Mouse (Mus musculus): ENCODE measurements around the gene Ptpn18.
A peak's percentile ranks its signal among the peaks of the same experiment; 100 is the strongest.
"Not testable (repeated sequence)": the region's sequence is repeated elsewhere in the genome, so short reads cannot be mapped to it uniquely, and the experiment has no call there.

Ptpn18 gene

GRCm38 (mm10) chr1:34468051-34468450, 8.5 kb downstream of the Ptpn18 start:
- DNase-seq, result no peak

DNA sequence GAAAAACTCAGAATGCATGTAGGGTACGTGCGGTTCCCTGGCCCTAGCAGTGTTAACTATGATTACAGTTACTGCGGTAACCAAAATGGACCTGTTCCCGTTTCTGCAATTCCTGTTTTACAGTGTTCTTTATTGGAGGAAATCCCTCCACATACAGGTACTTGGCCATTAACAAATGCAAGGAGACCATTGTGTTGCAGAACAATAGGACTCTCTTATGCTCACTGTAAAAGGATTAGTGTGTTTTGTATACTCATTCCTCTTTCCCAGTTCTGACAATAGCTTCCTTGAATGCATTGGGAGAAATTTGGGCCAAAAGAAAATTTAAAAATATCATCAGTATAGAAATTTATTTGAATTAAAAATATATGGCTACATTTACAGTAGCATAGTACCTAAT, 8.9 kb downstream of the Ptpn18 start:
- DNase-seq, result no peak

DNA sequence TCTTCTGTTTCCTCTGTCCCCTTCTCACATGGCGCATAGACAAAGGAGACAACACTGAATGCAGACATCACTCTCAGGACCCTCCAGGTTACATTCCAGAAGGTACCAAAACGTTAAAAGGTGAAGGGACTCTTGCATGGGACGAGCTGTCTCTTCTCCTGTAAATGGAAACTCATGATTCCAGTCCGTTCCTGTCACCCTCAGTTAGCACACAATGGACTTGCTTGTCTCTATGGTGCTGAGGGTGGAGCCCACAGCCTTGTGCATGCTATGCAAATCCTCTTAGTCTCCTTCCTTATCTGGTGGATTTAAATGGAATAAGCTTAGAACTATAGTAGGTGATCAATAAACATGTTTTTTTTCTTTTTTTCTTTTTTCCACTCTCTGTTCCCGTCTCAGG, 10.2 kb downstream of the Ptpn18 start:
- no peak for DNase-seq

DNA sequence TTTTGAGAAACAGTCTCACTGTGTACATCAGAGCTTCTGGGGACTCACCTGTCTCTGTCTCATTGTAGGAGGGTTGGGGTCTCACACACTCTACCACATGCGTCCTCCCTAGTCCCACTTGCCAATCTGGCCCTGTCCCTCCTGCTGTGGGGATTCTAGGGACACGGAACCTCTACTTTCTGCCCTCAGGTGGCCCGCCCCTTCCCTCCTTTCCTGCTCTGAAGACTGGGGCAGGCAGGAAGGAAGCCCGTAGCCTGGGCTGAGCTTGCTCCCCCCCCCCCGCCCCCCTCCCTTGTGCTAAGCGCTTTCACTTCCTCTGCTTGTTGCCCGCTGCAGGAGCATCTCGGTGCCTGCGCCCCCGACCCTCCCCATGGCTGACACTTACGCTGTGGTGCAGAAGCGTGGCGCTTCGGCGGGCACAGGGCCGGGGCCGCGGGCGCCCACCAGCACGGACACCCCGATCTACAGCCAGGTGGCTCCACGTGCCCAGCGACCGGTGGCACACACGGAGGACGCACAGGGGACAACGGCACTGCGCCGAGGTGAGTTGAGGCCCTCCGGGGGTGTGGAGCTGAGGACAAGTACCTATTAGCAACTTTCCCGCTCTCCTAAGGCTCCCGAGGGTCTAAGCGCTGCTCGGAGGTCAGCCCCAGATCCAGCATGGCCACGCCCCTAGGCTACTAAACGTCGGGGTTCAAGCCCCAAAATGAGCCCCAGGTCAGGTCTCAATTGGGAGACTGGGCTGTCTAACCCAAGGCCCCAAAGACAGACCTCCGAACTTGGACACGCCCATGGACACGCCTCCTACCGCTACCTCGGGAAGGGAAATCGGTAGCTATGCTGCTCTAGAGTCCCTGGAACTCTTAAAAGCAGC, 13.1 kb downstream of the Ptpn18 start:
- DNase-seq, result peak; percentile 27

DNA sequence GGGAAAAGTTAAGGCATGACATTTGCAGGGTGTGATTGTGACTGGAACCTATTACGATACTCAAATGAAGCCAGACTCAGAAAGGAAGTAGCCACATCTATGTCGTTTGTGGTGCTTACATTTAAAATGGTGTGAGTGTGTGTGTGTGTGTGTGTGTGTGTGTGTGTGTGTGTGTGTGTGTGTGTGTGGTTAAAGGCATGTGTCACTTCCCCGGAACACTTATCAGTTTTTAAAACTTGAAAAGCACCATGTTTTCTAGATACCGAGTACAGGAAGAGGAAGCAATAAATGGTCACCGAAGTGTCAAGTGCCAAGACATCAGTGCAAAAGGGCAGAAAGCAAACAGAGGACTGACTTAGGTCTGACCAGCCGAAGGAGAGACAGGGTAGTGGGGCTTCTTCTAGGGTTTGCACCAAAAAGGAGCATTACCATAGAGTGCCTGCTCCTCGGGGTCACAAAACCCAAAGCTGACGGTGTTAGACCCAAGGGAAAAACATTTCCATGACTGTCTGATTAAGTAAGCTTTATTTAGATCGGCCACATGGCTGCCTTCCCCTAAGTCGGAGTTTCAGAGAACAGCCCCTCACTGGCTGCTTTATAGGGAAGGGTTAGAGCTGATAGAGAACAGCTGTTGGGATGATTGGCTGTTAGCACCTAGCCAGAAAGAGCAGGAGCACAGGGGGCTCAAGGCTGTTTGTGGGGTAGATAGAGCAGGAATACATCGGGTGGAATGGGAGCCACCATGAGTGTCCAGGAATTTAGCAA, 19.5 kb downstream of the Ptpn18 start:
- DNase-seq, result no peak

DNA sequence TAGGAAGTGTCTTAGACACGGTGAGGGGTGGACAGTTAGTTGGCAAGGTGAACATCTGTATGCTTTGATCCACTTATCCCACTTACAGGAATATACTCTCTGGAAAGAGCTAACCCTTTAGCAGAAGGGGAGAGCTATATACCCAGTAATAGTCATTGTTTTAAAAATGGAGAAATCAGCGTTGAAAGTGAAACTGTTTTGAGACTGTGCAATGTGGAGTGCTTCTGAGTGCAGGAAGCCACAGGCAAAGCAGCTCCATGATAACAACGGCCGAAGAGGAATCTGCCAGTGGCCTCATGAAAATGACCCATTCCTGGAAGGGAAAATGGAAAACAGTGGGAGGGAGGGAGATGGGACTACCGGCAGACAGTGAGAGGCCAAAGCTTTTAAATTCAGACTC, 21.2 kb downstream of the Ptpn18 start:
- no peak for DNase-seq

DNA sequence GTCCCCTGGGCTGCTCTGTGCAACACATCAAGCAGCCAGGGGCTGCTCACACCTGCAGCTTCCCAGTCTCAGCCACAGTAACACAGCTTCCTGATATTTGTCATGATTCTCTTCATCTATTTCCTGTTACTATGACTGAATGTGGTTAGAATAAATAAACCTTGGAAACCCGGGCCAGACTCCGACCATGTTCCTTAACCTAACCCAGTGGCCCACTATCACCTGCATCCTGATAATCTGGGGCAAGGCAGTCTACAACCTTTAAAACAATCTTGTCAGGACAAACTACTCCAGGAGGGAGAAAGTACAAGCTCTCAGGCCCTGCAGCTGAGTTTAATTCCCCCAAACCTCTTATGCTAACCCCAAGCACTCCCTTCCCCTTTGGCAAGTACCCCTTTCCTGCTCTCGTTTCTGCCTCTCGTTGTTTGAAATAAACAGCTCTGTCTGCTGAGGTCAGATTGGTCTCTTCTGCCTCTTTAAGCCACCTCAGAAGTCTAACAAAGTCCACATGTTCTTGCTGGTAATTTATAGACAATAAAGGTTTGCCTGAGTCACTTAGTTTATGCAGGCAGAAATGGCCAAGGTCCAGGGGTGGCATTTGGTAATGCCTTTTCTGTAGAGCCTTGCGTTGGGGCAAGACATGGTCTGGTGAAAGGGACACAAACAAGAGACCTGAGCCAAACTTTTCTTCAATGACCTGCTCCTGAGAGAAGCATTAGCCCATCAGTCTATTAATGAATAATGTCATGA, 22.5 kb downstream of the Ptpn18 start:
- DNase-seq, result no peak

DNA sequence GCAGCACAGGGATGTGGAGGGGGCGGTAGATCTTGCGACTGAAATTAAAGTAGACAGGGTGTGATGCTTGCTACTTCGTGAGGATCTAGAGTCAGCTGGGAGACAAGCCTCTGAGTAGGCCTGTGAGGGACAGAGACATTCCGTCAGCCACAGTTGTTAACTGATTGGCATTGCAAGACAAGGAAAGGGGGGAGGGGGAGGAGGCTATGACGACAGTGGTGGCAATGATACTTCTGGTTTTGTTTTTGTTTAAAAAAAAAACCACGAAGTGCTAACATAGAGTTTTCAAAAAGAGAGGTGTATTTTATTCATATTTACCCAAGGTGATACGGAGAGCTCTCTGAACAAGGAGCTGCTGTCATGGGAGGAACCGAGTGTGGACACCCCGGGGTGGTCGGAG, 24.9 kb downstream of the Ptpn18 start:
- no peak for DNase-seq

DNA sequence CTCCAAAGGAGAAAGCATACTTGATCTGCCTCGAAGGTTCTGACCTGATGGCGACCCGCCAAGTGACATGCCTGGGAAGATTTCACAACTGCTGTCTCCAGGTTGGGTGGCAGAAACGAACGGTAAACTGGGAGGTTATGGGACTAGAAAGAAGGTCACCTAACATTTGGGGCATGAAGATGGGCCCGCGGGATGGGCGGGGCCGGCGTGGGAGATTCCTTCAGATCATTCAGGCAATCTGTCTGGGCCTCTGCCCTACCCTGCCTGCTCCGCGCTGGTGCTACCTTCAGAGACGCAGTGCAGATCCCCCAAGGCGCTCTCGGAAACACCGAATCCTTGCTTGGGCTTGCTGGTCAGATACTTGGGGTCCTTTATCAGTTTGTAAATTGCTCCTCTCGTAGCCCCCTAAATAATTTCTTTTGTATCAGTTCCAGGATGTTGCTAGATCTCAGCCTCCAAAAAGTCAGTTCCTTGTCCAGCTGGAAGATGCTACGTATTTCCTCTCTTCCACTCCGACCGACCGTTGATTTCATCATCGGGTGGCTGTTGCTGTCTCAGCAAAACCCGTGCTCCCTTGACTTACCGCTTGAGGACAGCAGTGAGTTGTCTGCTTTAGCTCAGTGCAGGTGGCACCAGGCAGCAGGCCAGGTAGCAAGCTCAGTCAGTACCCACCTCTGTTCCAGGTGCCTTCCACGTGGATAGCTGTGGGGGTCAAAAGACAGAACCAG, 26.1 kb downstream of the Ptpn18 start:
- peak; percentile 68 for DNase-seq

- DNase-seq, result no peak
Observed at GRCm38 (mm10) chr1:34487383-34487782, 27.8 kb downstream of the Ptpn18 start.

DNA sequence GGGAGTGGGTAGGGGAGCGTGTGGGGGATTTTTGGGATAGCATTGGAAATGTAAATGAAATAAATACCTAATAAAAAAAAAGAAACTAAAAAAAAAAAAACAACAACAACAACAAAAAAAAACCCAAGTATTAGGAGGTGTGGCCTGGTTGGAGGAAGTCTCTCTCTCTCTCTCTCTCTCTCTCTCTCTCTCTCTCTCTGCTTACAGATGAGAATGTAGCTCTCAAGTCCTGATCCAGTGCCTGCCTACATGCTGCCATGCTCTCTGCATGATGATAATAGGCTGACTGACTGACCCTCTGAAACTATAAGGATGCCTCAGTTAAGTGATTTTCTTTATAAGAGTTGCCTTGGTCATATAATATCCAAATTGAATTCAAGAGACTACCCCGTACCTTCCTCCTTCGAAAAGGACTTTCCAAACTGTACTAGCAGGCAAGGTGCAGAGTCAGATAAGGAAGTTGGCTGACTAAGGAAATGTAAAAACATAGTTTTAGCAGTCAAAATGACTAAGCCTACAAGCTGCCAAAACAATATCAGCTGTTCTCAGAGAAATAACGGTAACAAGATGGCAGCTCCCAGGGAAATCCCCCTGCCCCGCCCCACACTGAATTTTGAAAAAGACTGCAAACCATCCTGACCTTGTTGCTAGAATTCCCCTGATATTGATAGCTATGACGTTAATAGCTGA, 30.4 kb downstream of the Ptpn18 start:
- no peak for DNase-seq

DNA sequence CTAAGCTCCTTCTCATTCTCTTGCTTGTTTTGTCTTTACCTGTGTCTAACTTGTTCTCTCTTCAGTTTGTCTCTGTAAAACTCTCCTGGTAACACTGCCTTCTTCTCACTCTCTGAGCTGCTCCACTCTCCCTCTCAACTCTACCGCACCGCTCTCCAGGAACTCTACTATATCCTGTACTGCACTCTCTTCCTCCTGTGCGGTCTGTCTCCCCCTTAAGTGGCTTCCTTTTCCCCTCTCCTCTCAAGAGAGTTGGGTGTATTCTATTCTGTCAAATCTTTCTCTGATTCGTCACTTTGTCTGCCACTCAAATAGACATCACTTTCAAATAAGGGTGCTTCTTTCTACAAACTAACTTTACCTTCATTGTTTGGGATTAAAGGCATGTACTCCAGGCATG, 31.9 kb downstream of the Ptpn18 start:
- DNase-seq, result no peak

DNA sequence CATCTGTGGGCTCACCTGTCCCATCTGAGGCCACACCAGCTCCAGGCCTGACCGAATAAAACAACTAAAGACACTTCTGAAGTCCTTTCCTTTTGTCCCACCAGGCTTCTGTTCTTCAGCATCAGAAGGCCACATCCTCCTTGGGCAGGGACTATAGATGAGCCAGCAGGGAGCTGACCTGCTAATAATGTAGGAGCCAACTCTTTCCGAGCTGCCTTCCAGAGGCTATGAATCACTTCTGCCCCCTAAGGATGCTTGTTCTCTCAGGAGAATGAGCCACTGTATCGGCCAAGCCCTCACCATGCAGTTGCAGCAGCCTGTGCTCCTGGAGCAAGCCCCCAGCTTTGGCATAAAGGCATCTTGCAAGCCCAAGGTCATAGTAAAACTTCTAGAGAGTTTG, 43.4 kb downstream of the Ptpn18 start:
- DNase-seq, result no peak

DNA sequence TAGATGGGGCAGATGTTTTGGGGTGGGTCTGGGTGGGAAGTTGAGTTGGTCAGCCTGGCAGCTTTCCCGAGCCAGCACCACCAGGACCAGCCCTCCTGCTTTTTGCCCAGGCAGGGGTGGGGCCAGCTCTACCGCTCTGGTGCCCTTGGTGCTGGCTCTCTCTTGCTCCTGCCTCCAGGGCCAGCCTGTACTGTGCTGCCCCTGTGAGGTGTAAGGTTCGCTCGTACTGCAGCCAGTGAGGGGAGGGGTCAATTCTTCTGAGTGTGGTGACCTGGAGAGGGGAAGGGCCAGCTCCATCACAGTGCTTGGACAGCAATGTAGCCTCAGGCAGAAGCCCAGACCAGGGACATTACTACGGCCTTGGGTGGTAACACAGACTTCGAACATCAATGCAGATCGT, 45.7 kb downstream of the Ptpn18 start:
- no peak for DNase-seq

GRCm38 (mm10) chr1:34505970-34506551, 46.5 kb downstream of the Ptpn18 start:
- DNase-seq, result no peak

DNA sequence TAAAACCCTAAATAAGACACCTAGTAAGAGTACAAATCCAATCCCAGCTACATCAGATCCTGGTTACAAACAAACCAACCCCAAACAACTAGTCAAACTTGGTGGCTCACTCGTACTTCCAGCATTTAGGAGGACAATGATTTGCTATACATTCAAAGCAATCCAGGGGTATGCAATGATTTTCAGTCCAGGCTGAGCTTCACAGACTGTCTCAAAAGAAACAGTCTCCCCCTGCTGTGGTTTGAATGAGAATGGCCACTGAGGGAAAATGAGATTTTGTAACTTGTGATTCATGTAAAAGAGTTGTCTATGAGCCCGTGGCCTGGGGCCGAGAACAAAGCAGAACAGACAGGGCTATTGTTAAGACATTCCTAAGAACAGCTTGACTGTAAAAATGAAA, 48.4 kb downstream of the Ptpn18 start:
- DNase-seq, result no peak

- peak; percentile 8 for DNase-seq
Observed at GRCm38 (mm10) chr1:34510575-34510981, 51.0 kb downstream of the Ptpn18 start.

DNA sequence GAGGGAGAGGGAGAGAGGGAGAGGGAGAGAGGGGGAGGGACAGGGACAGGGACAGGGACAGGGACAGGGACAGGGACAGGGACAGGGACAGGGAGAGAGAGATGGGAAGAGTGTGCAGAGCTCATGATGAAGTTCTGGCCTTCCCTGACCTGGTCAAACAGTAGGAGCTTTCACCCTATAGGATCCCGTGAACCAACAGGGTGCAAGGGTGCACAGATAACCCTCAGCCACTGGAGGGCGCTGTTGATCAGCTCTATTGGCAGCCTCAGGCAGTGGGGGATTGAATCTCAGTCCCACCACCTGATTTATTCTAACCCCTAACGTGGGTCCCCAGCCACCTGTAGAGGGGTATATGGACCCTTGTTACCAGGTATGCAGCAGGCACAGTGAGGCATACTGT, 51.5 kb downstream of the Ptpn18 start:
- DNase-seq, result peak; percentile 18

- no peak for DNase-seq
Observed at GRCm38 (mm10) chr1:34513068-34513467, 53.5 kb downstream of the Ptpn18 start.

- no peak for DNase-seq
Observed at GRCm38 (mm10) chr1:34516595-34516994, 57.0 kb downstream of the Ptpn18 start.

- not testable (repeated sequence) for DNase-seq
Observed at GRCm38 (mm10) chr1:34517297-34517696, 57.7 kb downstream of the Ptpn18 start.

GRCm38 (mm10) chr1:34517797-34518196, 58.2 kb downstream of the Ptpn18 start:
- not testable (repeated sequence) for DNase-seq

Data from layer of hippocampus, adult 9-11 months (tissue).